Comparison of ENCODE assay signal across 8 mouse cellular contexts in genomic region chr11:74988162-74988561, GRCm38 (mm10).
DNase-seq lines count a peak whose midpoint lies in the region; TF ChIP-seq lines count a peak whose summit lies in the region.

No protein-coding gene starts in this region.

- peak overlapping the region; percentile 84 for H3K27ac ChIP-seq in brown adipose tissue, adult 24 weeks (replicated peaks; ENCODE audit: low read depth, low read length)
- peak overlapping the region; percentile 94 for H3K27ac ChIP-seq in embryonic fibroblast, embryonic 13.5 days (ENCODE audit: insufficient read depth, low read length)

- peak overlapping the region; percentile 21; the same call in 1 of the 2 replicates for H3K4me3 ChIP-seq in brown adipose tissue, adult 24 weeks (ENCODE audit: insufficient read depth, low read depth, low read length)
- no peak overlapping the region for H3K4me3 ChIP-seq in embryonic fibroblast, embryonic 13.5 days (ENCODE audit: insufficient read depth, low read length)

- peaks cover 21% of the 10 kb centered on the region; the same call in 1 of the 2 replicates for H3K4me1 ChIP-seq in brown adipose tissue, adult 24 weeks (ENCODE audit: control insufficient read depth, insufficient read depth, insufficient read length, low read length)
- peaks cover 24% of the 10 kb centered on the region for H3K4me1 ChIP-seq in embryonic fibroblast, embryonic 13.5 days (ENCODE audit: control insufficient read depth, insufficient read depth, low read length)

- DNase-seq in kidney, postnatal 10 days: peak; percentile 26
- no peak for DNase-seq in kidney, adult 11 months
- DNase-seq in kidney, postnatal 4 days: peak; percentile 7 to 27
- DNase-seq in adrenal gland, adult 18-20 months (ENCODE audit: low spot score in 2 of 2): no peak
- no peak for DNase-seq in cerebellum, postnatal 4 days (ENCODE audit: low spot score in 2 of 2)
- no peak for DNase-seq in testis, postnatal 10 days (ENCODE audit: low spot score)

- no peak for TF ChIP-seq CTCF in embryonic fibroblast, embryonic 13.5 days (IDR thresholded peaks at IDR 0.05; ENCODE audit: borderline replicate concordance, insufficient read depth, low read length)

- TF ChIP-seq POLR2A in embryonic fibroblast, embryonic 13.5 days (IDR thresholded peaks at IDR 0.05; ENCODE audit: low read depth, low read length): no peak

Comparison
In these comparisons a context has a peak if more than half of its experiments do, and no peak if none do; other contexts are left out.
1. DNase-seq: peak in kidney, postnatal 10 days (single experiment) and kidney, postnatal 4 days (2 of 2); none in kidney, adult 11 months (single experiment), adrenal gland, adult 18-20 months (0 of 2), cerebellum, postnatal 4 days (0 of 2) and testis, postnatal 10 days (single experiment).